Mouse (Mus musculus) myocyte (in vitro differentiated cells): Measurements from ENCODE around the gene Pigb. TPM values are rescaled to one million over a fixed set of nuclear protein-coding genes. Genes with fewer than 3 reads are reported as not detected.

Experiments used
- H3K27me3 ChIP-seq: one replicate; pipeline ENCODE4 v1.6.1; 2011; ENCODE audit not compliant: control insufficient read depth, insufficient read depth, insufficient read length
- H3K36me3 ChIP-seq: one replicate; pipeline ENCODE4 v1.6.1; 2011; ENCODE audit not compliant: control insufficient read depth, insufficient read depth
- H3K4me2 ChIP-seq: one replicate; pipeline ENCODE4 v1.6.1; 2011; ENCODE audit warnings: low read depth, control low read depth
- H3K4me3 ChIP-seq: one replicate; pipeline ENCODE4 v1.5.1; 2011; ENCODE audit warnings: mild to moderate bottlenecking, control low read depth, moderate library complexity
- H3K79me2 ChIP-seq: one replicate; pipeline ENCODE4 v1.6.1; 2011; ENCODE audit not compliant: control insufficient read depth, insufficient read depth
- H3ac ChIP-seq: one replicate; pipeline ENCODE4 v1.6.1; 2011; ENCODE audit not compliant: control insufficient read depth, insufficient read length
- CEBPB ChIP-seq: IDR thresholded peaks from 2 replicates; pipeline ENCODE4 v1.6.1; 2011; ENCODE audit warnings: mild to moderate bottlenecking, moderate library complexity; ENCODE audit not compliant: poor library complexity, insufficient read depth, severe bottlenecking
- E2F4 ChIP-seq: IDR thresholded peaks from one replicate; pipeline ENCODE4 v1.6.1; 2011; ENCODE audit warnings: mild to moderate bottlenecking, control low read depth, moderate library complexity; ENCODE audit not compliant: insufficient read depth
- MAX ChIP-seq: IDR thresholded peaks from one replicate; pipeline ENCODE4 v1.6.1; 2011; ENCODE audit warnings: low read depth, mild to moderate bottlenecking, control low read depth
- MYOD1 ChIP-seq, 3 experiments: IDR thresholded peaks; one replicate each; pipeline ENCODE4 v1.6.1; 2011; ENCODE audit warnings: control low read depth in 2 of 3, low read depth in 2 of 3, mild to moderate bottlenecking in 2 of 3, moderate library complexity in 1 of 3; ENCODE audit not compliant: insufficient read length in 2 of 3, control insufficient read depth in 1 of 3
- MYOG ChIP-seq, 3 experiments: IDR thresholded peaks; one replicate each; pipeline ENCODE4 v1.6.1; 2011; ENCODE audit warnings: control low read depth in 2 of 3, low read depth in 2 of 3, mild to moderate bottlenecking in 2 of 3; ENCODE audit not compliant: insufficient read length in 2 of 3, control insufficient read depth in 1 of 3, insufficient read depth in 1 of 3
- POLR2A ChIP-seq: IDR thresholded peaks from one replicate; pipeline ENCODE4 v1.6.1; 2011; ENCODE audit warnings: low read depth, mild to moderate bottlenecking, control low read depth, moderate library complexity; ENCODE audit not compliant: insufficient read length
- POLR2AphosphoS2 ChIP-seq: IDR thresholded peaks from one replicate; pipeline ENCODE4 v1.6.1; 2011; ENCODE audit warnings: low read depth, control low read depth; ENCODE audit not compliant: insufficient read length
- REST ChIP-seq: IDR thresholded peaks from one replicate; pipeline ENCODE4 v1.6.1; 2011; ENCODE audit warnings: mild to moderate bottlenecking, control low read depth, moderate library complexity; ENCODE audit not compliant: insufficient read depth, insufficient read length
- SRF ChIP-seq: IDR thresholded peaks from one replicate; pipeline ENCODE4 v1.6.1; 2011; ENCODE audit warnings: low read depth; ENCODE audit not compliant: control insufficient read depth, insufficient read length
- TCF12 ChIP-seq: IDR thresholded peaks from one replicate; pipeline ENCODE4 v1.6.1; 2011; ENCODE audit warnings: mild to moderate bottlenecking, control low read depth; ENCODE audit not compliant: poor library complexity, insufficient read depth, severe bottlenecking
- TCF3 ChIP-seq: IDR thresholded peaks from one replicate; pipeline ENCODE4 v1.6.1; 2011; ENCODE audit warnings: low read depth, control low read depth; ENCODE audit not compliant: insufficient read length
- USF1 ChIP-seq: IDR thresholded peaks from one replicate; pipeline ENCODE4 v1.6.1; 2011; ENCODE audit warnings: low read depth, mild to moderate bottlenecking, control low read depth, moderate library complexity
- polyA plus RNA-seq: library from polyadenylated mRNA; unstranded; fragments of >200 nt; fragmentation: generic; extraction: Trizol; gene quantifications from one replicate; pipeline ENCODE4 v1.2.1, GENCODE M21; 2012; ENCODE audit warnings: missing spikeins

The Pigb gene
- polyA plus RNA-seq, 1 experiment, result 5.3 TPM

DNA sequence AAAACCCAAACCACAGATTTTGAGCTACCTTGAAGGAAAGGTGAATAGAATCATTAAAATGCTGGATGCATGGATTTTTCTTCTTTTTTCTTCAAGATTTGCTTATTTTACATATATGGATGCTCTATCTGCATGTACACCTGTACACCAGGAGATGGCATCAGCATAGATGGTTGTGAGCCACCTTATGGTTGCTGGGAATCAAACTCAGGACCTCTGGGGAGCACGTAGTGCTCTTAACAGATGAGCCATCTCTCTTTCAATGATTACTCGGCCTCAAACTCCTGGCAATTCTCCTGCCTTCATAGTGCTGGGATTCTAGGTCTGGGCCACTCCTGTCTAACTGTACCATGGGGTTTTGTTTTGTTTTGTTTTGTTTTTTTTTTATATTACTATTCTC lies 57.1 kb downstream of the Pigb start:
- Histone ChIP-seq H3K79me2 (no peaks in the 10 kb centered on the region), H3K4me3 (no peak overlapping the region), H3ac (no peak overlapping the region), H3K4me2 (no peak overlapping the region), H3K36me3 (no peaks in the 10 kb centered on the region), H3K27me3 (no peaks in the 10 kb centered on the region)
- TF ChIP-seq TCF12, result no peak
- TF ChIP-seq CEBPB, result no peak
- TF ChIP-seq POLR2AphosphoS2, result no peak
- TF ChIP-seq TCF3, result no peak
- TF ChIP-seq MYOG (IDR thresholded peaks at IDR 0.05; ENCODE audit: control insufficient read depth in 1 of 3, insufficient read depth in 1 of 3, insufficient read length in 2 of 3, low read depth in 2 of 3), result no peak
- TF ChIP-seq E2F4, result no peak
- no peak for TF ChIP-seq USF1

DNA sequence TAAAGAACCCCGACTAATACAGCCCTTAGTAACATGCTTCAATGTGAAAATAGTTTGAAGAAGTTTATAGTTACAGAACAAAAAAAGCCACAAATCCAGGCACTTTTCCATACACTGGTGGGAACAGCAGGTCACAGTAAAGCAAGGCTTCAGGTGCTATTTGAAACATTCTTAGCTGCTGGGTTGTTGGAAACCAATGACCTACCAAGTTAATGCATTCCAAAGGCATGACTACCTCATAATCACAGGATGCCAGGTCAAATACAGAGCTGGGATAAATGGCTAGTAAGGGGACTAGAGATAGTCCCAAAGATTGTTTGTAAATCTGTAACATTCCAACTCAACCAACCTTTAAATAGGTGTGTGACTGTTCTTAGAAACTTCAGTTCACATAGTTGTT lies 64.9 kb downstream of the Pigb start:
- peaks cover 4% of the 10 kb centered on the region for H3K27me3 ChIP-seq
- no peaks in the 10 kb centered on the region for H3K36me3 ChIP-seq
- no peaks in the 10 kb centered on the region for H3K79me2 ChIP-seq
- H3K4me3 ChIP-seq, result no peak overlapping the region
- H3K4me2 ChIP-seq, result no peak overlapping the region
- TF ChIP-seq USF1 (no peak), CEBPB (no peak), TCF3 (no peak), SRF (no peak), POLR2A (no peak), MYOG (IDR thresholded peaks at IDR 0.05; ENCODE audit: control insufficient read depth in 1 of 3, insufficient read depth in 1 of 3, insufficient read length in 2 of 3, low read depth in 2 of 3) (no peak), REST (no peak), MYOD1 (IDR thresholded peaks at IDR 0.05; ENCODE audit: control insufficient read depth in 1 of 3, insufficient read length in 2 of 3, low read depth in 2 of 3) (no peak), MAX (no peak), POLR2AphosphoS2 (no peak), TCF12 (no peak)
- H3ac ChIP-seq, result no peak overlapping the region

DNA sequence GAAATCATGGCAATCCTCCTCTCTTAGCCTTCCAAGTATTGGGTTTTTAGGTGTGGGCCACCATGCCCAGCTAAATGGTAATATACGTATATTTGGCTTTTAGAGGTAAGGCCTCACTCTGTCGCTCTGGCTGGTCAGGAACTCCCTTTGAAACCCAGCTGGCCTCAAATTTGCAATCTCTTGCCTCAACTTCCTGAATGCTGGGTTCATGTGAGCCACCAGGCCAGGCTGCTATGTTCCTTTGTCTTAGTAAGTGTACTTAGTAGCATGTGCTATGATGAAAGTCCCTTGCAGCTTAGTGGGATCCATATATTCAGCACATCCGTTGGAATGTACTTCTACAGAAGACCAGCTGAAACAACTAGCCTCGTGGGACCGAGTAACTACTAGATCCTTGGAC lies 65.4 kb downstream of the Pigb start:
- Histone ChIP-seq H3K36me3 (no peaks in the 10 kb centered on the region), H3K79me2 (no peaks in the 10 kb centered on the region), H3K4me2 (no peak overlapping the region), H3K27me3 (peaks cover 4% of the 10 kb centered on the region), H3K4me3 (no peak overlapping the region), H3ac (no peak overlapping the region)
- TF ChIP-seq USF1 (no peak), TCF3 (no peak), MYOG (IDR thresholded peaks at IDR 0.05; ENCODE audit: control insufficient read depth in 1 of 3, insufficient read depth in 1 of 3, insufficient read length in 2 of 3, low read depth in 2 of 3) (no peak), REST (no peak), MAX (no peak), SRF (no peak)

DNA sequence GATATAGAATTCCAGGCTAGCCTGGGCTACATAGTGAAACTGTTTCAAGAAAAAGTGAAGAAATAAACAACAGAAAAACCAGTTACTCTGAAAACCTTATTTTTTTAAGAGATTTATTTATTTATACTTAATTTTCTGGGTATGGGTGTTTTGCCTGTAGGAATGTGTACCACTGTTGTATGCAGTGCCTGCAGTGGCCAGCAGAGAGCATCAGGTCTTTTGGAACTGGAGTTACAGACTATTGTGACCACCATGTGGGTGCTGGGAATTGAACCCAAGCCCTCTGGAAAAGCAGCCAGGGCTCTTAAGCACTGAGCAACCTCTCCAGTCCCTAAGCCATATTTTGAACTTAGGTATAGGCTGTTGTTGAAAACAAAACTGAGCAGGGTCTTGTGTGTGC lies 67.2 kb downstream of the Pigb start:
- Histone ChIP-seq H3K27me3 (peaks cover 4% of the 10 kb centered on the region), H3K4me3 (no peak overlapping the region), H3K36me3 (no peaks in the 10 kb centered on the region), H3K79me2 (no peaks in the 10 kb centered on the region), H3ac (no peak overlapping the region), H3K4me2 (no peak overlapping the region)
- TF ChIP-seq TCF3 (no peak), TCF12 (no peak), POLR2AphosphoS2 (no peak), E2F4 (no peak), SRF (no peak), MYOG (IDR thresholded peaks at IDR 0.05; ENCODE audit: control insufficient read depth in 1 of 3, insufficient read depth in 1 of 3, insufficient read length in 2 of 3, low read depth in 2 of 3) (no peak), MYOD1 (IDR thresholded peaks at IDR 0.05; ENCODE audit: control insufficient read depth in 1 of 3, insufficient read length in 2 of 3, low read depth in 2 of 3) (no peak), MAX (no peak), REST (no peak), CEBPB (no peak), POLR2A (no peak), USF1 (no peak)

DNA sequence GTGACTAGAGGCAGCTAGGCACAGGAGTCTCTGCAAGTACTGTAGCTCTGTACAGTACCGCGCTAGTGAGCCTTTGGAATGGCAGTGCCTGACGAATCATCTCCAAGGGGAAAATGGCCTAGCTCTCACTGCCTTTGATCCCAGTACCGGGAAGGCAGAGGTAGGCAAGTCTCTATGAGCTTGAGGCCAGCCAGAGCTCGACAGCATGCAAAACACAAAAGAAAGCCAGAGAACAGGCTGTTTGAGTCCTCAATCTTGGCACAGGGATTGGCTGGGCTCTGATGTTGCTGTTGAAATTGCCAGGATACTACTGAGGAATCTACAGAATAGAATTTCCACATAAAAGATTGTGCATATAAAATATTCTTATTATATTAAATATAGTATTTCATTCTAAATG lies 67.7 kb downstream of the Pigb start:
- Histone ChIP-seq H3K27me3 (peaks cover 4% of the 10 kb centered on the region), H3K4me2 (no peak overlapping the region), H3K79me2 (no peaks in the 10 kb centered on the region), H3K36me3 (no peaks in the 10 kb centered on the region), H3K4me3 (no peak overlapping the region), H3ac (no peak overlapping the region)
- TF ChIP-seq MAX (no peak), POLR2A (no peak)
